Mouse (Mus musculus) small intestine, adult 2 months (tissue): ENCODE data around the gene Tmprss2. TPM values are rescaled to one million over a fixed set of nuclear protein-coding genes. Genes with fewer than 3 reads are reported as not detected.
A peak's percentile ranks its signal among the peaks of the same experiment; 100 is the strongest.

Experiments
- H3K27ac ChIP-seq: fragments of 200-500 bp; 2 replicates; pipeline ENCODE4 v1.5.1; 2012; ENCODE audit warnings: low read depth, low read length, control low read depth, inconsistent platforms; ENCODE audit not compliant: insufficient read depth
- H3K27me3 ChIP-seq: fragments of 200-500 bp; 2 replicates; pipeline ENCODE4 v1.6.1; 2012; ENCODE audit warnings: mild to moderate bottlenecking, moderate library complexity, low read length, inconsistent platforms; ENCODE audit not compliant: control insufficient read depth, insufficient read depth
- H3K36me3 ChIP-seq: fragments of 200-500 bp; 2 replicates; pipeline ENCODE4 v1.6.1; 2012; ENCODE audit warnings: mild to moderate bottlenecking, low read length, control low read depth, inconsistent platforms; ENCODE audit not compliant: control insufficient read depth, insufficient read depth
- H3K4me1 ChIP-seq: fragments of 200-500 bp; 2 replicates; pipeline ENCODE4 v1.6.1; 2012; ENCODE audit warnings: low read length, inconsistent platforms, mixed read lengths; ENCODE audit not compliant: control insufficient read depth, insufficient read depth, insufficient read length
- H3K4me3 ChIP-seq: fragments of 200-500 bp; 2 replicates; pipeline ENCODE4 v1.5.1; 2012; ENCODE audit warnings: low read depth, mild to moderate bottlenecking, control low read depth, inconsistent platforms, low read length, moderate library complexity
- CTCF ChIP-seq: fragments of 200-500 bp; IDR thresholded peaks from 2 replicates; pipeline ENCODE4 v1.5.1; 2012; ENCODE audit warnings: low read depth, mild to moderate bottlenecking, control low read depth, inconsistent platforms, low read length, moderate library complexity, mixed read lengths; ENCODE audit not compliant: insufficient replicate concordance, insufficient read length; ENCODE audit errors: extremely low read depth
- POLR2A ChIP-seq: fragments of 200-500 bp; IDR thresholded peaks from 2 replicates; pipeline ENCODE4 v1.6.1; 2012; ENCODE audit warnings: low read depth, mild to moderate bottlenecking, control low read depth, inconsistent platforms, low read length, moderate library complexity
- WGBS: fragments of 180-500 bp; shearing (Covaris S2); methylation state at CpG from one replicate; pipeline ENCODE4 v1.1.7; 2018; 5-methylcytosine and 5-hydroxymethylcytosine counted together
- polyA plus RNA-seq: library from polyadenylated mRNA; depleted of rRNA; stranded (reverse); fragments of >200 nt; gene quantifications from 2 replicates; pipeline ENCODE4 v1.2.3, GENCODE M21; 2012; rRNA removed

Gene Tmprss2
- polyA plus RNA-seq = 39.8 and 71.1 TPM in 2 replicates

DNA sequence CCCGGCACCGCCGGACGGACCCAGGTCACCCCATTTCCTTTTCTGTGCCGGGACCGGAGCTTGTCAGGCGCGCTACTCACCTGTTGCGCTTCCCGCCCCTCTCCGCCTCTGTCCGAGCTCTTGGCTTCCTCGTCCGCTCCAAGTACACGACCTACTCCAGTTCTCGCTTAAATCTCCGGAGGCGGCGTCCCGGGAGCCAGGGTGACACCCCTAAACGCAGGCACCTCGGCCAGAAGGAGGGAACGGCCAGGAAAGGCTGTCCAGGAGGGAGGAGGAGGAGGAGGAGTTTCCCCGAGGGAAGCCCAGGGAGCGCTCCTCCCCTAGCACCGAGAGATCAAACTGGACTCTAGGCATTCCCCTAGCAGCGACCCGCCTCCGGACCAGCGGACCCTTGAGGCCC, at the start of gene Tmprss2:
Gene Tmprss2, minus strand, starts transcription at position 257 of the 400 bp plus-strand sequence.
- peak within 1 kb of the TSS; percentile 86 for H3K27ac ChIP-seq
- 2% methylated on average over 30 of the region's 30 CpGs for WGBS
- no peaks in the 10 kb centered on the region for H3K36me3 ChIP-seq
- H3K4me3 ChIP-seq = peak within 1 kb of the TSS; percentile 92
- H3K4me1 ChIP-seq = peaks cover 27% of the 10 kb centered on the region; the same call in 1 of the 2 replicates
- no peaks in the 10 kb centered on the region for H3K27me3 ChIP-seq
- TF ChIP-seq POLR2A (peak; percentile 96), CTCF (no peak; the same call in 1 of the 2 replicates)

DNA sequence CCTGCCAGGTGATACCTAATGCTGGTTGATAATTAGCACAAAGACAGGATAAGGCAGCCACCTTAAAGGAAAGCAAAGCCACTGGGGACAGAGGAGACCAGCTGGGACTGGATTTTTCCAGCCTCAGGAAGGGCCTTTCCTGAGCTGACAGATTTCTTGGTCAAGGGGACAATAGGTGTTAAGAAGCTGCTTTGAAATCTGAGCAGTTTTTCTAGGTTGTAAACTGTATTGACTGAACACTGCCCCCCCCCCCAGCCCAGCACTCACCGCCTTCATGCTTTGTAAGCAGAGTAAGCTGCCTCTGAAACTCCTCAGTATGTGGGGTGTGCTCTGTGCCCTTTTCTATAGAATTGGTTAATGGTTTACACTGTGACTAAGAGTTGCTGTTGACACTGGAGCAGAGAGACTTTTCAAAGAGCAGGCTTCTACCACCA, 48.2 kb upstream of the Tmprss2 start:
- no peak for TF ChIP-seq CTCF
- TF ChIP-seq POLR2A = no peak
- Histone ChIP-seq H3K27ac (peak overlapping the region; percentile 95), H3K27me3 (no peaks in the 10 kb centered on the region)

DNA sequence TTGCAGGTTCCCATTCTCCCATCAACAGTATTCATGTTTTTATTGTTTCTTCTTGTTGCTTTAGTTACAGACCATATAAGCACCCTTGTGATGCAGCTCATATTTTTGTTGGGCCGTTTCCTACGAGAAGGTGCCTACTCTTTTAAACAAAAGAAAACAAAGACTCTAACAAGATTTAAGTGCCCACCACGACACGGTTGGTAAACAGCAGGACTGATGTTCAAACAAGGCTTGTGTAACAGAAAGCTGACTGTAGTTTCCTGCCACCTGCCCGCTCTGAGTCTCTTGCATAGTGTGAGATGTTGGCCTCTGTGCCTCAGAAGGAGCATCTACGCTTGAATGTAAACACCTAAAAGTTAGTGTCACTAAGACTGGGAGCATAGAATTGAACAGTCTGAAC, 47.5 kb upstream of the Tmprss2 start:
- no peaks in the 10 kb centered on the region for H3K36me3 ChIP-seq
- H3K27me3 ChIP-seq = no peaks in the 10 kb centered on the region
- H3K4me3 ChIP-seq = no peak overlapping the region
- H3K4me1 ChIP-seq = peaks cover 33% of the 10 kb centered on the region; the same call in 1 of the 2 replicates
- peak overlapping the region; percentile 95 for H3K27ac ChIP-seq
- 23% methylated on average over 6 of the region's 6 CpGs for WGBS
- TF ChIP-seq CTCF = no peak

More for the DNA sequence above, 48.2 kb upstream of the Tmprss2 start:
- Histone ChIP-seq H3K4me3 (no peak overlapping the region), H3K36me3 (no peaks in the 10 kb centered on the region), H3K4me1 (peaks cover 29% of the 10 kb centered on the region; the same call in 1 of the 2 replicates)
- WGBS = 24% methylated on average over 1 of the region's 1 CpGs

- WGBS = 40% methylated on average over 2 of the region's 2 CpGs
- Histone ChIP-seq H3K27ac (no peak overlapping the region), H3K27me3 (no peaks in the 10 kb centered on the region), H3K4me1 (peaks cover 30% of the 10 kb centered on the region; the same call in 1 of the 2 replicates), H3K36me3 (no peaks in the 10 kb centered on the region), H3K4me3 (no peak overlapping the region)
- no peak for TF ChIP-seq POLR2A
Measured at GRCm38 (mm10) chr16:97655800-97656199, 44.8 kb upstream of the Tmprss2 start.

- Histone ChIP-seq H3K36me3 (no peaks in the 10 kb centered on the region), H3K4me3 (no peak overlapping the region), H3K27me3 (no peaks in the 10 kb centered on the region), H3K4me1 (peaks cover 23% of the 10 kb centered on the region), H3K27ac (no peak overlapping the region)
- 20% methylated on average over 9 of the region's 9 CpGs for WGBS
- no peak for TF ChIP-seq CTCF
- no peak for TF ChIP-seq POLR2A
Measured at GRCm38 (mm10) chr16:97649522-97650188, 38.7 kb upstream of the Tmprss2 start.

GRCm38 (mm10) chr16:97644681-97645080, 33.7 kb upstream of the Tmprss2 start:
- no peaks in the 10 kb centered on the region for H3K27me3 ChIP-seq
- H3K36me3 ChIP-seq = no peaks in the 10 kb centered on the region
- H3K27ac ChIP-seq = peak overlapping the region; percentile 92
- TF ChIP-seq POLR2A = no peak
- H3K4me1 ChIP-seq = peaks cover 31% of the 10 kb centered on the region
- no peak overlapping the region for H3K4me3 ChIP-seq

DNA sequence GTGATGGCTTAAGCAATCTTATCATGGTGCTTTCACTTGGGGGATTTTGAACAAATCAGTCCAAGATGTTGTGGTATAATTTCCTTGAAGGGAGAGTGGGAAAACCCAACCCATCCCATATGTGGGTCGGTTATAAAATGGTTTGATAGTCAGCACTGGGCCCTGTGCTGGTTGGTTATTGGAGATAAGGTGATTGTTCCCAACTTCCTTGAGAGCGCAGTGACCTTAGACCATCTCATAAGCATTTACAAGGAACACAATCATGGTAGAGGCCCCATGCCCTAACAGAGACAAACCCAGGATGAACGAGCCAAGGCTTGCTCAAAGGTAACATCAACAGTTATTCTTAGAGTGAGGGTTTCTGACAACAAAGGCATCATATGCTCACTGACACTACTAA, 28.6 kb upstream of the Tmprss2 start:
- peaks cover 24% of the 10 kb centered on the region for H3K4me1 ChIP-seq
- 31% methylated on average over 3 of the region's 3 CpGs for WGBS

More for the DNA sequence above, 28.6 kb upstream of the Tmprss2 start:
- Histone ChIP-seq H3K4me3 (no peak overlapping the region), H3K27me3 (no peaks in the 10 kb centered on the region), H3K36me3 (no peaks in the 10 kb centered on the region), H3K27ac (peak overlapping the region; percentile 78)
- TF ChIP-seq CTCF (no peak), POLR2A (no peak)
